Comparison of ENCODE assay signal across 26 mouse cellular contexts in genomic region chr1:128835510-128835909, GRCm38 (mm10).
A peak's percentile ranks its signal among the peaks of the same experiment; 100 is the strongest.
DNase-seq lines count a peak whose midpoint lies in the region; ATAC-seq and TF ChIP-seq lines count a peak whose summit lies in the region.
"Had no signal": no experiment of that assay in that cellular context is flagged by ENCODE, and none has a peak within 500 bp of the region (broad histone marks: within the 10 kb centered on the region; RNA-seq: fewer than 3 reads in every experiment).

No protein-coding gene starts in this region.

- DNase-seq in heart, adult 11 months = peak; percentile 56
- DNase-seq in CH12.LX (ENCODE audit: extremely low read depth) = no peak
- DNase-seq in brain, adult 2 months (ENCODE audit: low read depth, low spot score) = peak; percentile 56
- no peak for DNase-seq in right cerebral cortex, postnatal 4 days
- no peak for DNase-seq in kidney, postnatal 4 days
- DNase-seq: adrenal gland, adult 8-10 months; adrenal gland, postnatal 14 days; adrenal gland, postnatal 36 days; cerebellum, adult 11 months; cerebellum, adult 18-20 months; cerebellum, adult 8-10 months; cerebellum, adult 9-11 months; cerebellum, postnatal 14 days; cerebellum, postnatal 36 days; embryo, embryonic 11 days had no signal

- TF ChIP-seq CTCF in CH12.LX (conservative IDR thresholded peaks at IDR 0.05 in 1 of 2, IDR thresholded peaks at IDR 0.05 in 1 of 2; ENCODE audit: low read depth in 2 of 2, low read length in 2 of 2) = no peak

- dilution Hi-C loops in CH12.LX (cut with MboI; ENCODE audit: extremely low pct_ligation_motif_present, extremely low pct_unique_long_range_greater_than_20kb, low sequenced_read_pairs) = no loop called here

- no peaks in the 10 kb centered on the region for H3K79me2 ChIP-seq in CH12.LX (replicated peaks; ENCODE audit: control insufficient read depth, extremely low read depth, insufficient read depth, poor library complexity, severe bottlenecking)

- in situ Hi-C loops in CH12.LX (cut with MboI; ENCODE audit: low pct_ligation_motif_present, low pct_unique_long_range_greater_than_20kb, low sequenced_read_pairs) = no loop called here

- H3K9ac ChIP-seq in heart, embryonic 12.5 days = no peak overlapping the region
- no peak overlapping the region for H3K9ac ChIP-seq in CH12.LX (ENCODE audit: insufficient read depth, low read depth)
- H3K9ac ChIP-seq: embryonic facial prominence, embryonic 13.5 days; embryonic facial prominence, embryonic 15.5 days; forebrain, embryonic 12.5 days had no signal

- H3K27ac ChIP-seq in heart, embryonic 12.5 days (ENCODE audit: poor library complexity, severe bottlenecking) = no peak overlapping the region
- no peak overlapping the region for H3K27ac ChIP-seq in CH12.LX (ENCODE audit: insufficient read depth, low read depth)
- H3K27ac ChIP-seq: embryonic facial prominence, embryonic 13.5 days; embryonic facial prominence, embryonic 15.5 days; forebrain, embryonic 10.5 days; forebrain, embryonic 12.5 days had no signal

- ATAC-seq in heart, embryonic 12.5 days (ENCODE audit: insufficient number of reproducible peaks, low FRiP score) = no peak
- ATAC-seq: activated CD4-positive, CD25-positive, alpha-beta regulatory T cell, adult 4 months; forebrain, embryonic 14.5 days; forebrain, embryonic 16.5 days; Patski had no signal

- no peaks in the 10 kb centered on the region for H3K36me3 ChIP-seq in heart, embryonic 12.5 days
- no peaks in the 10 kb centered on the region for H3K36me3 ChIP-seq in CH12.LX (replicated peaks in 1 of 2; ENCODE audit: control insufficient read depth in 1 of 2, insufficient read depth in 1 of 2, low read length in 1 of 2)
- H3K36me3 ChIP-seq: embryonic facial prominence, embryonic 13.5 days; embryonic facial prominence, embryonic 15.5 days; forebrain, embryonic 10.5 days; forebrain, embryonic 12.5 days; G1E had no signal

- no peak for TF ChIP-seq POLR2A in CH12.LX (IDR thresholded peaks at IDR 0.05; ENCODE audit: low read depth, low read length)

- H3K9me3 ChIP-seq in heart, embryonic 12.5 days (replicated peaks) = no peaks in the 10 kb centered on the region
- no peaks in the 10 kb centered on the region for H3K9me3 ChIP-seq in CH12.LX (replicated peaks; ENCODE audit: low read length)
- H3K9me3 ChIP-seq: embryonic facial prominence, embryonic 13.5 days; embryonic facial prominence, embryonic 15.5 days; forebrain, embryonic 10.5 days; forebrain, embryonic 12.5 days had no signal

- no peak for TF ChIP-seq EP300 in CH12.LX (IDR thresholded peaks at IDR 0.05; ENCODE audit: low read length)

- no peak overlapping the region for H3K4me2 ChIP-seq in heart, embryonic 12.5 days
- no peak overlapping the region; the same call in 1 of the 2 replicates for H3K4me2 ChIP-seq in CH12.LX (ENCODE audit: insufficient read depth, low read depth, poor library complexity, severe bottlenecking)
- H3K4me2 ChIP-seq: embryonic facial prominence, embryonic 13.5 days; embryonic facial prominence, embryonic 15.5 days; forebrain, embryonic 12.5 days had no signal

- H3K27me3 ChIP-seq in heart, embryonic 12.5 days (replicated peaks) = no peaks in the 10 kb centered on the region; the same call in 1 of the 2 replicates
- H3K27me3 ChIP-seq in CH12.LX (replicated peaks) = no peaks in the 10 kb centered on the region
- H3K27me3 ChIP-seq: embryonic facial prominence, embryonic 13.5 days; embryonic facial prominence, embryonic 15.5 days; forebrain, embryonic 12.5 days; Patski had no signal

- H3K4me3 ChIP-seq in heart, embryonic 12.5 days = no peak overlapping the region
- no peak overlapping the region for H3K4me3 ChIP-seq in CH12.LX (replicated peaks in 1 of 3; ENCODE audit: low read depth in 2 of 3, low read length in 2 of 3, poor library complexity in 1 of 3)
- H3K4me3 ChIP-seq: embryonic facial prominence, embryonic 13.5 days; embryonic facial prominence, embryonic 15.5 days; erythroblast, embryonic 14.5 days; forebrain, embryonic 10.5 days; forebrain, embryonic 12.5 days had no signal

- 76% methylated on average over 8 of the region's 8 CpGs for WGBS in heart, embryonic 12.5 days

- 0 out of 2 replicates have a peak, but pooled peaks cover 7% of the 10 kb centered on the region for H3K4me1 ChIP-seq in heart, embryonic 12.5 days (replicated peaks)
- H3K4me1 ChIP-seq in CH12.LX (ENCODE audit: control insufficient read depth in 1 of 2, insufficient read depth in 2 of 2) = peaks cover 15 to 36% of the 10 kb centered on the region in 2 experiments

- TF ChIP-seq RAD21 in CH12.LX (IDR thresholded peaks at IDR 0.05; ENCODE audit: low read depth, low read length) = no peak

TF ChIP-seq in CH12.LX, 34 proteins besides CTCF, POLR2A, EP300 and RAD21:
- TF ChIP-seq ZC3H11A (IDR thresholded peaks at IDR 0.05; ENCODE audit: low read depth, low read length) (no peak), ZKSCAN1 (IDR thresholded peaks at IDR 0.05; ENCODE audit: borderline replicate concordance, low read depth, low read length) (no peak), SIN3A (IDR thresholded peaks at IDR 0.05; ENCODE audit: low read length) (0 out of 2 replicates have a peak, but pooled peaks have one; percentile 6)

Comparison
In these comparisons a context has a peak if more than half of its experiments do, and no peak if none do; other contexts are left out.
1. DNase-seq: peak in heart, adult 11 months (single experiment) and brain, adult 2 months (single experiment); none in CH12.LX (single experiment), right cerebral cortex, postnatal 4 days (single experiment) and kidney, postnatal 4 days (0 of 2).